Mouse (Mus musculus): ENCODE results near the gene Arhgef15. TPM values are rescaled to one million over a fixed set of nuclear protein-coding genes. Genes with fewer than 3 reads are reported as not detected.

Arhgef15 gene
- polyA plus RNA-seq, 1 experiment = not detected

DNA sequence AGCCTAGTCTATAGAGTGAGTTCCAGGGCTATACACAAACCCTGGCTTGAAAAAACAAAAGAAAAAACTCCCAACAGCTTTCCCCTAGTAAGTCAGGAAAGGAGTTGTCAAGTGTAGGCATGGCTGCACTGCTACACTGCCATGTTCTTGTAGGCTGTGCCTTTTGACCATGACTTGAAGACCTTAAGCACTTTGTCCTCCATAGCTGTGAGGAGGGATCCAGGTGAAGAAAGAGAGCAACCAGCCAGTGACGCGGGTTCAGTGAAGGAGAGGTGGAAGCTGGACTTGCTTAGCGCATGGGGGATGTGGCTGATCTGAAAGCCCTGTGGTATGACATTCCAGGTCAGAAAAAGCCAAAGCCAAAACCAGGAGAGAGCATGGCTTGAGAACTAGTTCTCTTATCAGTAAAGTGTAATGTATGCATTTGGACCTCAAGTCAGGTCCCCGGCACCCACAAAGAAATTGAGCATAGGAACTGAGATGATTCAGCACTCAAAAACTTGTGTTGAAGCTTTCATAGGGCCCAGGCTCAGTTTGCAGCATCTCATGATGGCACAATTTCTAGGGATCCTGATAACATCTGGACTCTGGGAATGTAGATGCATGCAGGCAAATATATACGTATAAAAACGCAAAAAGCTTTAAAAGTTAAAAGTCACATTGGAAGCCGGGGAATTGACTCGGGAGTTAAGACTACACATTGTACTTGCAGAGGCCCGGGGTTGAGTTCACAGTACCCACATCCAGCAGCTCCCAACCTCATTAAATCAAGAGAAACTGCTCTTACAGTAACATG is 51.4 kb downstream of the Arhgef15 start:
- TF ChIP-seq CTCF (IDR thresholded peaks at IDR 0.05; ENCODE audit: low read depth, low read length) = no peak
- no peak for TF ChIP-seq POLR2A (IDR thresholded peaks at IDR 0.05; ENCODE audit: borderline replicate concordance, low read depth, low read length)
- Histone ChIP-seq H3K4me1 (ENCODE audit: control insufficient read depth, insufficient read depth, low read length) (peaks cover 3% of the 10 kb centered on the region; the same call in 1 of the 2 replicates), H3K27ac (ENCODE audit: insufficient read depth, low read depth, low read length) (no peak overlapping the region), H3K4me3 (ENCODE audit: insufficient read depth, low read length) (no peak overlapping the region)

DNA sequence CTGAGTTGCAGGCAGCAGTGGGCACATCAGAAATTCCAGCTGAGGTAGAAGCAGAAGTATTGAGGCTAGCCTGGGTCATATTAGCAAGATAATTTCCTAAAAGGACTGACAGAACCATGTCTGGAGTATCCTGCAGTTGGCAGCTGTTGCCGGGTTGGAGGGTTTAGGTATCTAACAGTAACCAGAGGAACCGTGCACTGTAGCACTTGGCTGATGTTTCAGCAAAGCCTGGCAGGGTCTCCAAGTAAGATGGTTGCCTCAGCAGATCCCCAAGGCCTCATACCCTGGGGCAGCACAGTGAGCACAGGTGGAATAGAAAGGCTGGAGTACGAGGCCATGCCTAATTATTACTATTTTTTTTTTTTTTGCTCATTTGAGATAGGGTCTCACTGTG is 52.1 kb downstream of the Arhgef15 start:
- peaks cover 3% of the 10 kb centered on the region; the same call in 1 of the 2 replicates for H3K4me1 ChIP-seq (ENCODE audit: control insufficient read depth, insufficient read depth, low read length)
- TF ChIP-seq CTCF (IDR thresholded peaks at IDR 0.05; ENCODE audit: low read depth, low read length) = no peak
- TF ChIP-seq POLR2A (IDR thresholded peaks at IDR 0.05; ENCODE audit: borderline replicate concordance, low read depth, low read length) = no peak
- H3K27ac ChIP-seq (ENCODE audit: insufficient read depth, low read depth, low read length) = no peak overlapping the region
- H3K4me3 ChIP-seq (ENCODE audit: insufficient read depth, low read length) = no peak overlapping the region

DNA sequence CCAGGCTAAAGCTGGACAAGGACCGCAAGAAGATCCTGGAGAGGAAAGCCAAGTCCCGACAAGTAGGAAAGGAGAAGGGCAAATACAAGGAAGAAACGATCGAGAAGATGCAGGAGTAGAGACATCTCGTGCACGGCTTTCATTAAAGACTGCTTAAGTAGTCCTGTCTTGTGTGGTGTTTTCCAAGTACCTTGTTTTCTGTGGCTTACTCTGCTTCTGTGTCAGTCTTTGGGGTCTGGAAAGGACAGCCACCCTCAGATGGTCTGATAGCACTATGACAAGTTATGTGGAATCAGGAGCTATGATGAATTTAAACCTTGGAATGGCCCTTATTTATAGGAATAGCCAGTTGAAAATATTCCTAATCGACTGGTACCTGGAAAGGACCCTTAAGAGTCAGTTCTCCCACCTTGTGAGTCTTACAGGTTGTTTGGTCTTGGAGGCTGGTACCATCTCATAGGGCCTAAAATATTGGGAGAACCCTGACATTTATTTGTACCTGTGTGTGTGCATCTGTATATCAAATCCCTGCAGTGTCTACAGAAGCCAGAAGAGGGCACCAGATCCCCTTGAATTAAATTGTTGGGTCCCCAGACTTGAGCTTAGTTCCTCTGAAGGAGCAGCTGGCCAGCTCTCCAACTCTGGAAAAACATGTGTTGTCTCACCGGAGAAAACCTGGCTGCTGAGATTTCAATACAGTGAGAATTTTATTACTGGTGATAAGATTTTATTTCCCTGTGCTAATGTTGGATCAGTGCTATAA is 52.7 kb downstream of the Arhgef15 start:
- H3K27ac ChIP-seq (ENCODE audit: insufficient read depth, low read depth, low read length) = no peak overlapping the region
- H3K4me3 ChIP-seq (ENCODE audit: insufficient read depth, low read length) = no peak overlapping the region
- no peak for TF ChIP-seq CTCF (IDR thresholded peaks at IDR 0.05; ENCODE audit: low read depth, low read length)
- TF ChIP-seq POLR2A (IDR thresholded peaks at IDR 0.05; ENCODE audit: borderline replicate concordance, low read depth, low read length) = no peak
- H3K4me1 ChIP-seq (ENCODE audit: control insufficient read depth, insufficient read depth, low read length) = peaks cover 3% of the 10 kb centered on the region; the same call in 1 of the 2 replicates

DNA sequence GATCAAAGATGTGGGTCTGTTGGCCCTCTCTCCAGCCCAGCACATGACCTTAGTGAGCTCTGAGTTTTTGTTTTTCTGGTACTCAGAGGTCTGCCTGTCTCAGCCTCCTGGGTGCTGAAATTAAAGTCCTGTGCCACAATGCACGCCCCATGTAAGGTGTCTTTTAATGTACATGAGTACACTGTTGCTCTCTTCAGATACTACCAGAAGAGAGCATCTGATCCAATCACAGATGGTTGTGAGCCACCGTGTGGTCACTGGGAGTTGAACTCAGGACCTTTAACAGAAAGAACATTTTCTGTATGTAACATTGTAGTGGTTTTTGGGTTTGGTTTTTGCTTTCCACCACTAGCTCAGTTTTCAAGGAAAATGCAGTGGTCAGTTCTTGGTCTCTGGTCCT is 53.5 kb downstream of the Arhgef15 start:
- Histone ChIP-seq H3K4me1 (ENCODE audit: control insufficient read depth, insufficient read depth, low read length) (peaks cover 7% of the 10 kb centered on the region), H3K27ac (ENCODE audit: insufficient read depth, low read depth, low read length) (no peak overlapping the region), H3K4me3 (ENCODE audit: insufficient read depth, low read length) (no peak overlapping the region)
- TF ChIP-seq POLR2A (IDR thresholded peaks at IDR 0.05; ENCODE audit: borderline replicate concordance, low read depth, low read length) = no peak
- no peak for TF ChIP-seq CTCF (IDR thresholded peaks at IDR 0.05; ENCODE audit: low read depth, low read length)

DNA sequence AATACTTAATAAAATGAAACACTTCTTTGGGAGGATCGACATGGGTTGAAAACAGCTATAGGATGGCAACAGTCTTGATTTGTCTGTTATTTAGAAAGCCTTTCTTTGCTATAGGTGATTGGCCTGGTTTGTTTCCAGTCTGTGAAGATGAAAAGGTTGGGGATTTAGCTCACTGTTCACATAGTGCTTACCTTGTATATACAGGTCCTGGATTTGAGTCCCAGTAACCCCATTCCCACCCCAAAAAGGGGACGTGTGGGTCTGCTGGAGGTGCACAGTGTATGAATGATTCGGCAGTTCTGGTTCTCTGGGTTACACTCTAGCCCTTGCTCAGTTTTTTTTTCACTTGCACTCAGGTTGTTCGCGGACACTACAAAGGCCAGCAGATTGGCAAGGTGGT is 54.5 kb downstream of the Arhgef15 start:
- H3K4me3 ChIP-seq (ENCODE audit: insufficient read depth, low read length) = peak overlapping the region; percentile 63
- H3K4me1 ChIP-seq (ENCODE audit: control insufficient read depth, insufficient read depth, low read length) = peaks cover 10% of the 10 kb centered on the region
- TF ChIP-seq CTCF (IDR thresholded peaks at IDR 0.05; ENCODE audit: low read depth, low read length) (no peak), POLR2A (IDR thresholded peaks at IDR 0.05; ENCODE audit: borderline replicate concordance, low read depth, low read length) (no peak)
- H3K27ac ChIP-seq (ENCODE audit: insufficient read depth, low read depth, low read length) = no peak overlapping the region

DNA sequence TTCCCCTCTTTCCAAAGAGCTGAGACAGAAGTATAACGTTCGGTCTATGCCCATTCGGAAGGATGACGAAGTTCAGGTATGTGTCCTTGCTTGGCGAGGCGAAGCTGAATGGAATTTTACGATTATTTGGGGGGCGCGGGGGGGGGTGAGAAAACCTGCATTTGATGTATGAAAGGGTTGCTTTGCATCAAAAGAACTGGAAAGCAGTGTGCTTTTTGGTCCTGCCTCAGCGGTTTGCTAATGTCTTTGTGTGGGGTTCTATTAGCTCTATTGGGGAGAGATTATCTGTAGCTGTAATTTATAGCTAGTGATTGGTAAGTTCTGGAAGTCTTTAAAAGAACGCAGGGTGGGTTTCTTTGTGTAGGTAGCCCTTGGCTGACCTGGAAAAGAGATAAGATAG is 54.9 kb downstream of the Arhgef15 start:
- Histone ChIP-seq H3K4me1 (ENCODE audit: control insufficient read depth, insufficient read depth, low read length) (peaks cover 10% of the 10 kb centered on the region), H3K27ac (ENCODE audit: insufficient read depth, low read depth, low read length) (no peak overlapping the region), H3K4me3 (ENCODE audit: insufficient read depth, low read length) (peak overlapping the region; percentile 63)
- no peak for TF ChIP-seq POLR2A (IDR thresholded peaks at IDR 0.05; ENCODE audit: borderline replicate concordance, low read depth, low read length)
- no peak for TF ChIP-seq CTCF (IDR thresholded peaks at IDR 0.05; ENCODE audit: low read depth, low read length)

DNA sequence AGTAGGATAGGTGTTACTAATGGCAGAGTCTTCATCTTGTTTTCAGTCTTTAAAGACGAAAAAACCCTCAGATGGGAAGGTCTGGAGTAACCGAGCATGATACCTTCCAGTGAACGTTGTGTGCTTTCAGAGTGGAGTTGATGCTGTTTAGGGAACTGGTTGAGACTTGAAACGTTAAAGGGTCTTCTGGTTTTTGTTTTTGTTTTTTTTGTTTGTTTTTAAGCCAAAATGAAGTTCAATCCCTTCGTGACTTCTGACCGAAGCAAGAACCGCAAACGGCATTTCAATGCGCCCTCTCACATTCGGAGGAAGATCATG is 55.3 kb downstream of the Arhgef15 start:
- Histone ChIP-seq H3K4me1 (ENCODE audit: control insufficient read depth, insufficient read depth, low read length) (peaks cover 10% of the 10 kb centered on the region), H3K4me3 (ENCODE audit: insufficient read depth, low read length) (peak overlapping the region; percentile 63), H3K27ac (ENCODE audit: insufficient read depth, low read depth, low read length) (peak overlapping the region; percentile 67)
- TF ChIP-seq CTCF (IDR thresholded peaks at IDR 0.05; ENCODE audit: low read depth, low read length) (no peak), POLR2A (IDR thresholded peaks at IDR 0.05; ENCODE audit: borderline replicate concordance, low read depth, low read length) (no peak)

DNA sequence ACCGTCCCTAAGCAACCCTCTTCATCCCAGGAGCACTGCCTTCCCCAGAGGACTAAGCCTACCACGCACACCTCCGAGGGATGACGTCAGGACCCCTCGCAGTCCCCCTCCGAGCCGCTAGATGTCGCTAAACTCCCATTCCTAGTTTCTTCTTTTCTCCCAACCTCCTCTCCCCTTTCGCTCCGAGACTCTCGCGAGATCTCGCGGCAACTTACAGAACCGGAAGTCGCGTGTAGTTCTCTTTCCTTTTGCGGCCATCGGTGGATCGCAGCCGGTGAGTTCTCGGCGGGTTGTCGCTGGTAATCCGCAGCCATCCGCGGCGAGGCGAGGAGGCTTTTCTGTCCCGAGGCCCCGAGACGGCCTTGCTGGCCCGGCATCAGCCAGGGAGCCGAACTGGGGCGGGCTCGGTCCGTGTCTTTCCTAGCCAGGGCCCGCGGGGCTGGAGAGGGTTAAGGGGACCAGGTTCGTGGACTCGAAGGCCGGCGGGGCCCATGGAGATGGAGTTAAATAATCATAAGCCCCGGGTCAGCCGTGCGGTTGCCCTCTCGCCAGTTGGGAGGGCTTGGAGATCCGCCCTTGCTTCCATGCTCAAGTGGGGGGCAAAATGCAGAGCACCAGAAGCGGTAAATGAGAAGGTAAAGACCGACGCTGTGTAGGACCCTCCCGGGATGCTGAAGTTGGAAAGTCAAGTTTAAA is 55.8 kb downstream of the Arhgef15 start, which contains the start of gene Rpl26:
Rpl26 (plus strand) TSS at position 233 of the 696 bp plus-strand sequence.
- peaks cover 10% of the 10 kb centered on the region for H3K4me1 ChIP-seq (ENCODE audit: control insufficient read depth, insufficient read depth, low read length)
- H3K4me3 ChIP-seq (ENCODE audit: insufficient read depth, low read length) = peak within 1 kb of the TSS; percentile 63
- peak within 1 kb of the TSS; percentile 67 for H3K27ac ChIP-seq (ENCODE audit: insufficient read depth, low read depth, low read length)
- TF ChIP-seq CTCF (IDR thresholded peaks at IDR 0.05; ENCODE audit: low read depth, low read length) (peak; percentile 48; the same call in 1 of the 2 replicates), POLR2A (IDR thresholded peaks at IDR 0.05; ENCODE audit: borderline replicate concordance, low read depth, low read length) (peak; percentile 78; the same call in 1 of the 2 replicates)

DNA sequence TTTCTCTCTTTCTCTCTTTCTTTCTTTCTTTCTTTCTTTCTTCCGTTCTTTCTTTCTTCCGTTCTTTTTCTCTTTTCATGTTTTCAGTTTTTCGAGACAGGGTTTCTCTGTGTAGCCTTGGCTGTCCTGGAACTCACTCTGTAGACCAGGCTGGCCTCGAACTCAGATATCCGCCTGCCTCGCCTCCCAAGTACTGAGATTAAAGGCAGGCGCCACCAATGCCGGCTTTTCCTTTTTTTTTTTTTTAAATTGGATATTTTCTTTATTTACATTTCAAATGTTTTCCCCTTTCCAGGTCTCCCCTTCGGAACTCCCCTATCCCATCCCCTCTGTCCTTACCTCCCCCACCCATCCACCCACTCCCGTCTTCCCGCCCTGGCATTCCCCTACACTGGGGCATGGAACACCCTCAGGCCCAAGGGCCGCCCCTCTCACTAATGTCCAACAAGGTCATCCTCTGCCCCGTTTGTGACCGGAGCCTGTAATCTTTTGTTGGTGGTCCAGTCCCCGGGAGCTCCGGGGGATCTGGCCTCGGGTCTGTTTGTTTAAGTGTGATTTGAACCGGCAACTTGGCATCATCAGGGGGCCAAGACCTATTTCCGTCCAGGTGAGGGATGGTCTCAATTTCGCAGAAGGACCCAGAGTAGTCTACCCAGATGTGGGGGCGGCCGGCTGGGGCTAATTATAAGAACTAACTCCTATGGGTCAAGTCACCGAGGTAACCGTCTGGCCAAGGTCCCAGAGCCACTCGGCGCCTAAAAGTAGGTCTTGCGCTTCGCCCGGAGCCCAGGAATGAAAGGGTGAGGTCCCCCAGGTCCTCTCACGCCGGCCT is 56.5 kb downstream of the Arhgef15 start:
- Histone ChIP-seq H3K27ac (ENCODE audit: insufficient read depth, low read depth, low read length) (no peak overlapping the region), H3K4me1 (ENCODE audit: control insufficient read depth, insufficient read depth, low read length) (peaks cover 10% of the 10 kb centered on the region), H3K4me3 (ENCODE audit: insufficient read depth, low read length) (peak overlapping the region; percentile 37)
- TF ChIP-seq CTCF (IDR thresholded peaks at IDR 0.05; ENCODE audit: low read depth, low read length) (no peak), POLR2A (IDR thresholded peaks at IDR 0.05; ENCODE audit: borderline replicate concordance, low read depth, low read length) (no peak)
